Comparison of ENCODE assay signal across 24 mouse cellular contexts in the genomic region with DNA sequence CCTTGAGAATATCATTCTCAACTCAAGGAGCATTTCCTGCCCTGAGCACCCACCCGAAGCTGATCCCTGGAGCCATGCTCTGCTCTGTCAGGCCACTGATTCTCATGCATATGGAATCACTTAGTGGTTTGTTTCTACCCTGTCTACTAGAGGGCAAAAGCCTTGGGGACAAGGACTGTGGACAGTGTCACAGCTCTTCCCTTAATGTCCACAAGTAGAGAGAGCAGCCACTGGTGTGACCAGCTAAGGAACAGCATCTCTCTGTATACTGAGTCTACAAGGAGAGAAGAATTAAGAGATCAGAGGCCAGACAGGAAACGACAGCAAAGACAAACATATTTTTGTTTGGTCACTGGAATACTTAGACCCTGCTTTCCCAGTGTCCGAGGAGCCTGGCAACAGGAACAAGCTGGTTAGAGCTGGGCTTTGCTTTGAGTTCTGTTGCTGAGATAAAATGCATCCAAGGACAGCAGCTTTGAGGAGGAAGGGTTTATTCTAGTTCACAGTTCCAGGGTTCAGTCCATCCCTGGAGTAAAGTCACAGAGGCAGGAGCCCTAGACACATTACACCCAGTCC. TPM values are rescaled to one million over a fixed set of nuclear protein-coding genes. Genes with fewer than 3 reads are reported as not detected.
A peak's percentile ranks its signal among the peaks of the same experiment; 100 is the strongest.
DNase-seq lines count a peak whose midpoint lies in the region; ATAC-seq and TF ChIP-seq lines count a peak whose summit lies in the region.
"Had no signal": no experiment of that assay in that cellular context is flagged by ENCODE, and none has a peak within 500 bp of the region (broad histone marks: within the 10 kb centered on the region; RNA-seq: fewer than 3 reads in every experiment).

No protein-coding gene starts in this region.

- H3K9ac ChIP-seq in kidney, postnatal 0 days (ENCODE audit: low read depth, low read length), result no peak overlapping the region
- no peak overlapping the region for H3K9ac ChIP-seq in liver, embryonic 15.5 days
- H3K9ac ChIP-seq: forebrain, embryonic 13.5 days; heart, embryonic 13.5 days; hindbrain, embryonic 15.5 days; limb, embryonic 13.5 days; stomach, embryonic 15.5 days had no signal

- no peaks in the 10 kb centered on the region for H3K9me3 ChIP-seq in kidney, postnatal 0 days (replicated peaks; ENCODE audit: low read length)
- no peaks in the 10 kb centered on the region for H3K9me3 ChIP-seq in liver, embryonic 15.5 days (replicated peaks)
- H3K9me3 ChIP-seq: forebrain, embryonic 13.5 days; heart, embryonic 13.5 days; hindbrain, embryonic 15.5 days; limb, embryonic 13.5 days; midbrain, embryonic 10.5 days; stomach, embryonic 15.5 days had no signal

- TF ChIP-seq CTCF in kidney, postnatal 0 days (IDR thresholded peaks at IDR 0.05; ENCODE audit: low read depth), result no peak

- no peaks in the 10 kb centered on the region for H3K27me3 ChIP-seq in kidney, postnatal 0 days (ENCODE audit: insufficient read depth, low read length)
- no peaks in the 10 kb centered on the region for H3K27me3 ChIP-seq in liver, embryonic 15.5 days
- H3K27me3 ChIP-seq: forebrain, embryonic 13.5 days; heart, embryonic 13.5 days; hindbrain, embryonic 15.5 days; limb, embryonic 13.5 days; stomach, embryonic 15.5 days had no signal

- no peak overlapping the region for H3K4me2 ChIP-seq in kidney, postnatal 0 days (ENCODE audit: low read length)
- H3K4me2 ChIP-seq in liver, embryonic 15.5 days, result no peak overlapping the region
- H3K4me2 ChIP-seq: forebrain, embryonic 13.5 days; heart, embryonic 13.5 days; hindbrain, embryonic 15.5 days; limb, embryonic 13.5 days; stomach, embryonic 15.5 days had no signal

- 41% methylated on average over 3 of the region's 3 CpGs for whole genome bisulfite sequencing in kidney, postnatal 0 days
- WGBS in liver, embryonic 15.5 days (ENCODE audit: insufficient replicate concordance), result 44% methylated on average over 3 of the region's 3 CpGs

- H3K27ac ChIP-seq in kidney, postnatal 0 days, result no peak overlapping the region
- H3K27ac ChIP-seq in brown adipose tissue, adult 24 weeks (replicated peaks; ENCODE audit: low read depth, low read length), result 0 out of 2 replicates have a peak overlapping the region, but pooled peaks have one; percentile 34
- H3K27ac ChIP-seq in liver, embryonic 15.5 days (replicated peaks), result no peak overlapping the region
- H3K27ac ChIP-seq: forebrain, embryonic 13.5 days; heart, embryonic 13.5 days; hindbrain, embryonic 15.5 days; limb, embryonic 13.5 days; midbrain, embryonic 10.5 days; stomach, embryonic 15.5 days had no signal

- no peaks in the 10 kb centered on the region for H3K4me1 ChIP-seq in kidney, postnatal 0 days (replicated peaks; ENCODE audit: insufficient read depth, low read length)
- H3K4me1 ChIP-seq in brown adipose tissue, adult 24 weeks (ENCODE audit: control insufficient read depth, insufficient read depth, insufficient read length, low read length), result peaks cover 14% of the 10 kb centered on the region; the same call in 1 of the 2 replicates
- no peaks in the 10 kb centered on the region for H3K4me1 ChIP-seq in liver, embryonic 15.5 days (replicated peaks)
- H3K4me1 ChIP-seq: heart, embryonic 13.5 days; hindbrain, embryonic 15.5 days; midbrain, embryonic 10.5 days; stomach, embryonic 15.5 days had no signal

- no peaks in the 10 kb centered on the region for H3K36me3 ChIP-seq in kidney, postnatal 0 days (ENCODE audit: insufficient read depth, low read length)
- no peaks in the 10 kb centered on the region for H3K36me3 ChIP-seq in liver, embryonic 15.5 days (replicated peaks)
- H3K36me3 ChIP-seq: heart, embryonic 13.5 days; hindbrain, embryonic 15.5 days; limb, embryonic 13.5 days; midbrain, embryonic 10.5 days had no signal

- H3K4me3 ChIP-seq in kidney, postnatal 0 days (replicated peaks; ENCODE audit: low read depth, low read length), result no peak overlapping the region
- H3K4me3 ChIP-seq in brown adipose tissue, adult 24 weeks (ENCODE audit: insufficient read depth, low read depth, low read length), result no peak overlapping the region
- no peak overlapping the region for H3K4me3 ChIP-seq in liver, embryonic 15.5 days (replicated peaks)
- H3K4me3 ChIP-seq: forebrain, embryonic 13.5 days; heart, embryonic 13.5 days; hindbrain, embryonic 15.5 days; limb, embryonic 13.5 days; midbrain, embryonic 10.5 days; stomach, embryonic 15.5 days had no signal

- no peak for ATAC-seq in kidney, postnatal 0 days (replicated peaks; ENCODE audit: low FRiP score, low read depth)
- ATAC-seq in liver, embryonic 15.5 days (ENCODE audit: insufficient read depth), result peak; percentile 34
- ATAC-seq: forebrain, embryonic 13.5 days; midbrain, embryonic 16.5 days had no signal

- peak; percentile 42 for DNase-seq in kidney, postnatal 0 days (ENCODE audit: low spot score)
- no peak for DNase-seq in kidney, postnatal 36 days
- peak; percentile 29 for DNase-seq in lung, postnatal 25 days (ENCODE audit: low spot score)
- no peak for DNase-seq in adrenal gland, adult 8-10 months
- no peak for DNase-seq in frontal cortex, postnatal 36 days (ENCODE audit: low spot score in 2 of 2)
- DNase-seq: adrenal gland, adult 2 months; cerebellum, adult 2 months; cerebellum, postnatal 25 days; heart, adult 18-20 months; kidney, adult 8-10 months; kidney, postnatal 25 days; layer of hippocampus, postnatal 36 days; right cerebral cortex, adult 18-20 months; thymus, adult 18-20 months; thymus, postnatal 36 days had no signal

RNA-seq across cellular contexts. Expression of gene Sox5, which starts 40.6 kb away (rescaled TPM):
- 6.1 and 9.3 TPM in 2 replicates for polyA plus RNA-seq in kidney, postnatal 0 days (2015; fragmentation: Nextera tagmentation; extraction: Ambion mirVana)
- polyA plus RNA-seq in brown adipose tissue, adult 24 weeks (2012; ENCODE audit: insufficient read depth, insufficient read length, missing spikeins), result 4.6 and 4.9 TPM in 2 replicates
- 4.2 and 5.3 TPM in 2 replicates for polyA plus RNA-seq in liver, embryonic 15.5 days (2015; fragmentation: Nextera tagmentation; extraction: Ambion mirVana)
- total RNA-seq in adrenal gland, adult 8-10 months (2022), result 10 to 100 TPM; 11.7 to 35.6 (median 21.6) TPM

Comparison
In these comparisons a context has a peak if more than half of its experiments do, and no peak if none do; other contexts are left out.
1. DNase-seq: peak in kidney, postnatal 0 days (single experiment) and lung, postnatal 25 days (single experiment); none in kidney, postnatal 36 days (0 of 2), adrenal gland, adult 8-10 months (single experiment) and frontal cortex, postnatal 36 days (0 of 2).